Mouse (Mus musculus) brain, embryonic 18.5 days (tissue): ENCODE data around the gene Xylb.

ENCODE experiments used
- DNase-seq: peaks from one replicate; pipeline ENCODE4 v3.0.0-alpha.2; 2012; ENCODE audit warnings: low read depth, low spot score

The Xylb gene

GRCm38 (mm10) chr9:119357331-119358057 is at the start of gene Xylb:
Gene Xylb, plus strand, starts transcription at chr9:119357381.
- DNase-seq = peak; percentile 42

- no peak for DNase-seq
These were observed 48.1 kb upstream of the Xylb start for GRCm38 (mm10) chr9:119309067-119309466.

- DNase-seq = no peak
These were observed 44.1 kb upstream of the Xylb start for GRCm38 (mm10) chr9:119313096-119313495.

- DNase-seq = no peak
These were observed 38.3 kb upstream of the Xylb start for GRCm38 (mm10) chr9:119318891-119319290.

- DNase-seq = no peak
These were observed 36.7 kb upstream of the Xylb start for GRCm38 (mm10) chr9:119320446-119320845.

- no peak for DNase-seq
These were observed 36.2 kb upstream of the Xylb start for GRCm38 (mm10) chr9:119320946-119321345.

- DNase-seq = no peak
These were observed 35.6 kb upstream of the Xylb start for GRCm38 (mm10) chr9:119321392-119322229.

GRCm38 (mm10) chr9:119322289-119323259 is 34.6 kb upstream of the Xylb start, which contains the start of gene Oxsr1:
Gene Oxsr1, minus strand, starts transcription at chr9:119322427.
- peak; percentile 99 for DNase-seq

- DNase-seq = no peak
These were observed 33.9 kb upstream of the Xylb start for GRCm38 (mm10) chr9:119323260-119323645.

GRCm38 (mm10) chr9:119324130-119324529 is 33.1 kb upstream of the Xylb start:
- no peak for DNase-seq

GRCm38 (mm10) chr9:119328488-119328887 is 28.7 kb upstream of the Xylb start:
- DNase-seq = no peak

GRCm38 (mm10) chr9:119330186-119330963 is 26.8 kb upstream of the Xylb start:
- DNase-seq = no peak

GRCm38 (mm10) chr9:119334324-119334723 is 22.9 kb upstream of the Xylb start:
- DNase-seq = no peak

- no peak for DNase-seq
These were observed 22.3 kb upstream of the Xylb start for GRCm38 (mm10) chr9:119334834-119335233.

- no peak for DNase-seq
These were observed 21.6 kb upstream of the Xylb start for GRCm38 (mm10) chr9:119335571-119335970.

GRCm38 (mm10) chr9:119337842-119338241 is 19.3 kb upstream of the Xylb start:
- DNase-seq = no peak

- no peak for DNase-seq
These were observed 18.8 kb upstream of the Xylb start for GRCm38 (mm10) chr9:119338350-119338749.

GRCm38 (mm10) chr9:119339106-119339505 is 18.1 kb upstream of the Xylb start:
- no peak for DNase-seq

GRCm38 (mm10) chr9:119339558-119340211 is 17.5 kb upstream of the Xylb start, which contains the start of gene Acaa1a:
Gene Acaa1a, plus strand, starts transcription at chr9:119339676.
- no peak for DNase-seq

- no peak for DNase-seq
These were observed 17.0 kb upstream of the Xylb start for GRCm38 (mm10) chr9:119340212-119340580.
